Mouse (Mus musculus) urinary bladder, postnatal 25 days (tissue): ENCODE data around the gene Pa2g4.
"Not testable (repeated sequence)": the region's sequence is repeated elsewhere in the genome, so short reads cannot be mapped to it uniquely, and the experiment has no call there.

Source experiments
- DNase-seq: peaks from one replicate; pipeline ENCODE4 v3.0.0; 2022; ENCODE audit warnings: low spot score

Gene Pa2g4

DNA sequence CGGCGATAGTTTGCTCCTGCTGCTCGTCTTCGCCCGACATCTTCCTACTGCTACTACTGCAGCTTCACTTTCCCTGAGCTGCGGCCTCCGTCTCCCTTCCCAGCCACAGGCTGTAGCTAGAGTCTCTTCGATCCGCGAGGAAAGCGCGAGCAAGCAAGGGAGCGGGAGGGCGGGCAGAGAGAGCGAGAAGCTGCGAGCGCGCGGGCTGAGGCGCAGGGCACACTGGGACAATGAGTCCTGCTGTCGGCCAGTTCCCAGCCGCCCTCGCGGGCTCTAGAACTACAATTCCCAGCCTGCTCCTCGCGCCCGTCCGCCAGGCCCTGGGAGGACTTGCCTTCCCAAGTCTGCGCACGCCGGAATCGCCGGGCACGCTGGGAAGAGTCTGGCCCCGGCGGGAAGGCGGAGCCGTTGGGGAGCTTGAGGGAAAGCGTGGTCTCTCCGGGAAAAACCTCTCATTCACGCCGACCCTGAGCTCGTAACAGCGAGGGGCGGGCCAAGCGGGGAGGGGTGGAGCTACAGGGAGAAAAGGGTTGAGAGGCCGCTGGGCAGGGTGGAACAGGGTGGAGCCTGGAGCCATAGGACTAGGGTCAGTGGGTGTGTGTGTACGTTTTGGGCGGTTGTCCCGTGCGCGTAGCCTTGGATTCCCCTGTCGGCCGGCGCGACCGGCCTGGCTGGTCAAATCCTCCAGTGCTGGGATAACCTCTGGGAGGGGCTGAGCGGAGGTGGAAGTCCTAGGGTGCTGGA, at the start of gene Pa2g4:
Gene Pa2g4 (minus strand): TSS at position 200 of the 744 bp plus-strand sequence.
- DNase-seq: peak; percentile 91

- DNase-seq: no peak
Measured at GRCm38 (mm10) chr10:128614934-128615333, 49.1 kb upstream of the Pa2g4 start.

DNA sequence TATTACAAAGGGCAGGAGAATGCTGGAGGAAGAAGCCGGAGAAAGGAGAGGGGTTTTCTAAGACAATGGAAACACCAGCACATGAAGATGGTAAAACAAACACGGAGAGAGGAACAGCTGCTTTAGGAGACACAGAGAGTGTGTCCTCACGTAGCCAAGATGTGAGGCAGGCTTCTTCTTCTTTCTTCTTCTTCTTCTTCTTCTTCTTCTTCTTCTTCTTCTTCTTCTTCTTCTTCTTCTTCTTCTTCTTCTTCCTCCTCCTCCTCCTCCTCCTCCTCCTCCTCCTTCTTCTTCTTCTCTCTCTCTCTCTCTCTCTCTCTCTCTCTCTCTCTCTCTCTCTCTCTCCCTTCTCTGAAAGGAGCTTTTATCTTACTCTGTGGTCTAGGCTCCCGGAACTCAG, 48.0 kb upstream of the Pa2g4 start:
- DNase-seq: not testable (repeated sequence)

- DNase-seq: no peak
Measured at GRCm38 (mm10) chr10:128613154-128613440, 47.3 kb upstream of the Pa2g4 start.

- peak; percentile 81 for DNase-seq
Measured at GRCm38 (mm10) chr10:128612433-128613153, 46.8 kb upstream of the Pa2g4 start.

- no peak for DNase-seq
Measured at GRCm38 (mm10) chr10:128606483-128606882, 40.7 kb upstream of the Pa2g4 start.

DNA sequence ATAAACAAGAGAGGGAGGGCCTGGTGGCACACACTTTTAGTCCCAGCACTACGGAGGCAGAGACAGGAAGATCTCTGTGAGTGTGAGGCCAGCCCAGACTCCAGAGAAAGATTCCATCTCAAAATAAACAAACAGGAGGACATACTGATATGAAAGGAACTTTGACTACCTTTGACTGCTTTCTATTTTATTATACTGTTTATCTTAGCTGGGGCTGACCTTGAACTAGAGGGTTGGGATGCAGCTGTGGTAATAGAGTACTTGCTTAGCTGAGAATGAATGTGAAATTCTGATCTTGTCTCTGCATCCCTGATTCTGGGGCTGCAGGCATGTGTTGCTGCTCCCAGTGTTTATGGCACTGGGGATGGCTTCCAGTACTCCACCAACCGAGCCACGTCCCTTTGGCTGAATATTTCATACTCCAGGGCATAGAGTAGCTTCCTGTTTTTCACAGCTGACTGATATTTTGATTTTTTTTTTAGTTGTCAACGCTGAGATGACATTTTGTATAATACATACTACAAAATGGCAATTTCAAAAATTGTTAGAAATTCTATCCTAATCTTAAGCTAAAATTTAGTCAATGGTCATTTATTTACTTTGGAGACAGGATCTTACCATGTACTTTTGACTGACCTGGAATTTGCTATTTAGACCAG, 36.8 kb upstream of the Pa2g4 start:
- DNase-seq: no peak

GRCm38 (mm10) chr10:128601499-128601898, 35.7 kb upstream of the Pa2g4 start:
- DNase-seq: no peak

GRCm38 (mm10) chr10:128598476-128598875, 32.7 kb upstream of the Pa2g4 start:
- no peak for DNase-seq

DNA sequence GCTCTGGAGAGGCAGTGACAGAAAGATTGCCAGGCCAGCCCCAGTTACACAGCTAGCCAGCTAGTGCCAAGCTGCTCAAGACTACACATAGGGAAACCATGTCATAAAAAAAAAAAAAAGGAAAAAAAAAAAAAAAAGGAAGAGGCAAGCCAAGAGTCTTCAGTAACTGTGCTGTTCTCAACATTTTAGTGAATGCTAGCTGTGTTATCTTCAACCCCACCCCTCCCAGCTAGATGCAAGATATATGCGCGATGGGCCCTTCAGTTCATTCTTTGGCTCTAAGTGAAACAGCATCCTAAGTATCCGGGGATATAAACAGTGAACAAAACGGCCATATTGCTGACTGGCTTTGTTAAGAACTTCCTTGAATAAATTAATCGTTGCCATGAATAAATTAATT, 27.0 kb upstream of the Pa2g4 start:
- no peak for DNase-seq

GRCm38 (mm10) chr10:128591436-128591835, 25.6 kb upstream of the Pa2g4 start:
- DNase-seq: no peak

DNA sequence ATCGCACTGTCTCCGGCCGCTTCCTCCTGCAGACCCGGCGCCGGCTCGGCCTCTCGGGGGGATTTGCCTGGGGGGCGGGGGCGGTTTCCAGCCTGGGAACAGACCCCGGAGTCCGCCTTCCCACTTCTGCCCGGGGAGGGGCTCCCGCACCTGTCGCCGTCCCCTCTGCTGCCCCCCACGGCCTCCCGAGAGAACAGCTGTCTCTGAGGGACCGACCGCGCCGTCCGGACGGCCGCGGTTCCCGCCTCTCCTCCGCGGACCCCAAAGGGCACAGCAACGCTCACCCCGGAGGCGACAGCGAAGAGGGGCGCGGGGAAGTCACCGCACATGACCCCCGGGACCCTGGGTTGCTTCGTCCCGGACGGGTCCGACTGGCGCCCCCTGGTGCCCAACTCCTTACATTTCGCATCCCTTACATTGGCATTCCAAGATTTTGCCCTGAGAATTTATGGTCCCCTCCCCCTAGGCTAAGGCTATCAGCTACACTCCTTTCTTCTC, 24.5 kb upstream of the Pa2g4 start:
- peak; percentile 72 for DNase-seq

DNA sequence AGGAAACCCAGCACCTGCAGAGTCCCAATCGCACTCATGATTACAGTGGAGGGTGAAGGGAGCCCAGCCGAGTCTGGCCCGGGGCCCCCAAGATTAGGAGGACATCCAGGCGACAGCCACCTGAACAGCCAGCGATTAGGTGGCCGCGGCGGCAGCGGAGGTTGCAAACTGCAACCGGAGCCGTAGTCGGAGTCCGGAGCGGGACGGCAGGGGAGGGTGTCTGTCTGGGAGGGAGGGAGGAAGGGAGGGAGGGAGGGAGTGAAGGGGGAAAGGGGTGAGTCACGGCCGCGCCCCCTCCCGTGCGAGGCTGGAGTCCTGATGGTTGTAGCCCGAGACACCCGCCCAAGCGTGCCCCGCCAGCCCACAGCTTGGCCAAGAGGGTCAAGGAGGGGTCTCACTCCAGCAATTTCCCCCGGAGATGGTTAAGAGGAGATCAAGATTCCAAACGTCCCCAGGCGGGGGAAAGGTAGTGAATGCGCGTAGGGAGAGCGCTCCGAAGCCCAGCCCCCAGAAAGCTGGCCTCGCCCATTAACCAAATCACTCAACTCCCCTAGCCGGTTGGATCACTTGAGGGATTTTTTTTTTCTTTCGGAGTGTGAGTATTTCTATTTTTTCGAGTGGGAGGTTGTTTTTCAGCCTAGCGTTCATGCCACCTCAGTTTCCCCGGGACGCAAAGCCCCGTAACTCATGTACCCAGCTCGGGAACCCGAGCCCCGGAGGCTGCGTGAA, 23.8 kb upstream of the Pa2g4 start, which contains the start of gene Erbb3:
Gene Erbb3 (minus strand): TSS at position 189 of the 729 bp plus-strand sequence.
- DNase-seq: peak; percentile 64

GRCm38 (mm10) chr10:128588775-128589463, 23.1 kb upstream of the Pa2g4 start:
- no peak for DNase-seq

- DNase-seq: no peak
Measured at GRCm38 (mm10) chr10:128588136-128588535, 22.3 kb upstream of the Pa2g4 start.

DNA sequence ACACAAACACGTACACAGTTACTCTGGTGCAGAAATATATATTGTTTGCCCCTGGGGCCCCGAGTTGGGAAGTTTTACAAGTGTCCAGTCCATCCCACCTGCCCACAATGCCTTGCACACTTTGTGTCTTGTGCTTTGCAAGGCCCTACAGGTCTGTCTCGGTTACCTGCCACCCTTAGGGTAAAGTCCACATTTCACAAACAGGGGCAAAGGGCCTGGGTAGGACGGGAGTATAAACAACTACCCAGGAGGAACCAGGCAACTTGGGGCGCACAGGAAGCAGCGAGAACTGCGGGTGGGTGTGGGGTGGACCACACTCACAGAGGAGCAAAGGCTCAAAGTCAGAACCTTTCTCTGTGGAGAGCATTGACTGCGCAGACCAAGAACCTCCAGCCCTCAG, 21.9 kb upstream of the Pa2g4 start:
- DNase-seq: no peak

DNA sequence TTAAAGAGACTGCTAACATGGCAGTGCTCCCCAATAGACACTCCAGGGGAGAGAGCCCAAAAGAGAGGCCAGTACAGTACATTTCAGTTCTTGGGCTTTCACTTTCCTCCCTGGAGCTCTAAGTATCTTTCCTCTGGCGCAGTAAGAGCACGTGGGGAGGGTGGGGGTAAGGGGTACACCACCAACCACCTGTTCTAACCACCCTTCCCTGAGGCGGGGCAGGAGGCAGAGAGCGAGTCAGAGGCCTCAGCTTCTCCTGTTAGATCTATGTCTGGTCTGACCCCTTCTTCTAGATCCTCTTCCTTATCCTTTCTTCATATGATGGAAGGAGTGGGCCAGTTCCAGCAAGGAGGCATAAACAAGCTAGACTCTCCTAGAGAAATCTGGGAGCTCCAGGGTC, 21.3 kb upstream of the Pa2g4 start:
- DNase-seq: no peak

DNA sequence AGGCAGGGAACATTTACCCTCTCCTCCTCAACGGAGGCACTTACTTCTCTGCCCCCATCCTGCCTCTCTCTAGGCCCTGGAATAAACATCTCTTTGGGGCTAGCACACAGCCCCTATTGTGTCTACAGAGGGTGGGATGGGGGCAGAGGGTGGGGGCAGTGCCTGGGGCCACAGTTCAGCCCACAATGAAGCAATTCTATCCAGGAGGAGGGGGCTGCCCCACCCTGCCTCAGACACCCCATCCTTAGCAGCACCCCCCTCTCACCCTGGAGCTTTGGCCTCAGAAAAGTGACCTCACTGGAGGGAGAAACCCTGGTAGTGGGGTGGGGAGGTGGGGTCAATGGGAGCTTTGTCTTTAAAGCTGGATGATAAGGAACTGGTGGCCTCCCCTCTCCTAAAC, 20.8 kb upstream of the Pa2g4 start:
- no peak for DNase-seq

DNA sequence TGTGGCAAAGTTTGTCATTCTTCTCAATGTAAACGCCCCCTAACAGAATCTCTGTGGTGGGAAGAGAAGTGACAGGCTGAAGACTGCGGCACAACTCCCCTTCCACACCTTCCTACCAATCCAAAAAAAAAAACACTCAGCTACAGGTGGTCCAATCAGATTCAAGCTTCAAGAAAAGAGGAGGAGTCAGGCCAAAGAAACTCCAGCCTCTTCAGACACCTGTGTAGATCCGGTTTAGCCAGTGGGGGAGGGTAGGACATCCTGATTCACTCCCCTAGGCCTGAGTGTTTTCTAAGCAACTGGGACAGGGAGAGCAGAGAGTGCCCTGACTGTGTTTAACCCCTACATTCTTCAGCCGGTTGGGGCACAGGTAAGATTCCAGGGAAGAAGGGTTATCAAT, 18.6 kb upstream of the Pa2g4 start:
- peak; percentile 56 for DNase-seq

- peak; percentile 39 for DNase-seq
Measured at GRCm38 (mm10) chr10:128583644-128584043, 17.9 kb upstream of the Pa2g4 start.

- no peak for DNase-seq
Measured at GRCm38 (mm10) chr10:128579731-128580130, 13.9 kb upstream of the Pa2g4 start.

- no peak for DNase-seq
Measured at GRCm38 (mm10) chr10:128579298-128579697, 13.5 kb upstream of the Pa2g4 start.
